ENCODE assay signal across 25 mouse cellular contexts in the genomic region with DNA sequence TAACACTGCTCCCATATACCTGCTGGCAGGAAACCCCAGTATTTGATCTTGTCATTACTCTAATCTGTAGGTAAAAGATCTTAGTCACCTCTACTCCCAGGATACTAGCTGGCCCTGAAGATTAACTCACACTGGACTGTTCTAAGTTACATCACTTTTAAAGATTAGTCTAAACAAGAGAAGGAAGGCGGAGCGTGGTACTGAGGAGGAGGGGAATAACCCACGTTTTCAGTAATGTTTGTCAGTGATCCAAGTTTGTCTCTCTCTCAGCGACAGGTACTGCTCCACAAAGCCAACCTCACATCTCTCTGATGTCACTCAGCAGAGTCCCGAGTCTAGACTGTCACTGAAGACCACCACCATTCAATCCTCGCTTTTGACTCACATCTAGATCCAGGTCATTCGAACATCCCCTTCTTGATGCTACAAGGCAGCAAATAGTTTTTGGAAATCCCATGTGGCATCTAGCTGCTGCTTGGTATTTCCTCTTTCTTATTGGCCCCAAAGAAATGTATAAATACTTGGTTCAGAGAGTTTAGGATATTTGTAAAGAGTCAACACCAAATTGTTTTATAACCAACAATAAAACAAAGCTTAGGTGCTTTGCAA. TPM values are rescaled to one million over a fixed set of nuclear protein-coding genes. Genes with fewer than 3 reads are reported as not detected.
DNase-seq lines count a peak whose midpoint lies in the region; ATAC-seq and TF ChIP-seq lines count a peak whose summit lies in the region.
"Had no signal": no experiment of that assay in that cellular context is flagged by ENCODE, and none has a peak within 500 bp of the region (broad histone marks: within the 10 kb centered on the region; RNA-seq: fewer than 3 reads in every experiment).

No protein-coding gene starts in this region.

- no peak overlapping the region for H3K4me2 ChIP-seq in liver, embryonic 12.5 days
- peak overlapping the region; percentile 77 for H3K4me2 ChIP-seq in myocyte (ENCODE audit: low read depth)
- H3K4me2 ChIP-seq: forebrain, embryonic 13.5 days; heart, embryonic 15.5 days; hindbrain, embryonic 15.5 days; kidney, embryonic 15.5 days; lung, embryonic 14.5 days had no signal

- H3ac ChIP-seq in myocyte (ENCODE audit: control insufficient read depth, insufficient read length), result no peak overlapping the region

- peaks cover 11% of the 10 kb centered on the region for H3K4me1 ChIP-seq in liver, adult 2 months (ENCODE audit: control insufficient read depth, insufficient read depth, low read length)
- peaks cover 28% of the 10 kb centered on the region for H3K4me1 ChIP-seq in liver, embryonic 12.5 days
- H3K4me1 ChIP-seq in thymus, adult 2 months (replicated peaks; ENCODE audit: control insufficient read depth, insufficient read depth, low read length), result peaks cover 13% of the 10 kb centered on the region

- no peak overlapping the region for H3K27ac ChIP-seq in liver, adult 2 months (replicated peaks; ENCODE audit: insufficient read depth, low read depth, low read length)
- H3K27ac ChIP-seq in liver, embryonic 12.5 days, result no peak overlapping the region
- H3K27ac ChIP-seq in thymus, adult 2 months (ENCODE audit: control insufficient read depth, insufficient read depth, low read length), result 0 out of 2 replicates have a peak overlapping the region, but pooled peaks have one; percentile 6
- H3K27ac ChIP-seq in layer of hippocampus, adult 2 months, result no peak overlapping the region
- H3K27ac ChIP-seq: forebrain, embryonic 13.5 days; heart, embryonic 15.5 days; hindbrain, embryonic 15.5 days; kidney, embryonic 15.5 days; limb, embryonic 10.5 days; midbrain, embryonic 10.5 days had no signal

- H3K27me3 ChIP-seq in liver, adult 2 months (ENCODE audit: control insufficient read depth, insufficient read depth, low read length), result no peaks in the 10 kb centered on the region
- H3K27me3 ChIP-seq in liver, embryonic 12.5 days (replicated peaks), result no peaks in the 10 kb centered on the region; the same call in 1 of the 2 replicates
- no peaks in the 10 kb centered on the region for H3K27me3 ChIP-seq in thymus, adult 2 months (ENCODE audit: control insufficient read depth, insufficient read depth, low read length)
- no peaks in the 10 kb centered on the region for H3K27me3 ChIP-seq in myocyte (ENCODE audit: control insufficient read depth, insufficient read depth, insufficient read length)
- H3K27me3 ChIP-seq: heart, embryonic 15.5 days; hindbrain, embryonic 15.5 days; kidney, embryonic 15.5 days had no signal

- 51% methylated on average over 7 of the region's 7 CpGs for WGBS in liver, adult 2 months
- WGBS in liver, embryonic 12.5 days (ENCODE audit: insufficient replicate concordance), result 71% methylated on average over 7 of the region's 7 CpGs
- WGBS in thymus, adult 2 months, result 62% methylated on average over 7 of the region's 7 CpGs

- no peak for ATAC-seq in liver, embryonic 12.5 days
- ATAC-seq: forebrain, embryonic 13.5 days; intestine, postnatal 0 days; midbrain, embryonic 16.5 days had no signal

- no peak overlapping the region for H3K9ac ChIP-seq in liver, adult 2 months (ENCODE audit: low read depth, low read length)
- no peak overlapping the region for H3K9ac ChIP-seq in liver, embryonic 12.5 days
- H3K9ac ChIP-seq: forebrain, embryonic 13.5 days; heart, embryonic 15.5 days; hindbrain, embryonic 15.5 days; kidney, embryonic 15.5 days; lung, embryonic 14.5 days had no signal

- intact Hi-C loops in heart, postnatal 14 days (cut with DNase I), result loop anchor here (5.0 kb wide), 1 partner anchor 60 kb away; no protein-coding TSS in a partner anchor

- H3K36me3 ChIP-seq in liver, adult 2 months (ENCODE audit: control insufficient read depth, insufficient read depth, low read length), result peaks cover 2% of the 10 kb centered on the region; the same call in 1 of the 2 replicates
- no peaks in the 10 kb centered on the region; the same call in 1 of the 2 replicates for H3K36me3 ChIP-seq in liver, embryonic 12.5 days
- H3K36me3 ChIP-seq in thymus, adult 2 months (ENCODE audit: control insufficient read depth, insufficient read depth, low read length), result peaks cover 37% of the 10 kb centered on the region
- peaks cover 8% of the 10 kb centered on the region for H3K36me3 ChIP-seq in myocyte (ENCODE audit: control insufficient read depth, insufficient read depth)

- no peak for TF ChIP-seq POLR2A in liver, adult 2 months (IDR thresholded peaks at IDR 0.05; ENCODE audit: extremely low read depth, insufficient read depth, low read length)
- TF ChIP-seq POLR2A in thymus, adult 2 months (IDR thresholded peaks at IDR 0.05; ENCODE audit: control insufficient read depth, extremely low read depth, insufficient read depth, low read length, poor library complexity), result no peak
- no peak for TF ChIP-seq POLR2A in myocyte (IDR thresholded peaks at IDR 0.05; ENCODE audit: insufficient read length, low read depth)

- no peak for TF ChIP-seq CTCF in liver, adult 2 months (IDR thresholded peaks at IDR 0.05; ENCODE audit: low read depth, low read length)
- TF ChIP-seq CTCF in thymus, adult 2 months (IDR thresholded peaks at IDR 0.05; ENCODE audit: borderline replicate concordance, control insufficient read depth, extremely low read depth, insufficient read depth, low read length, poor library complexity), result no peak
- no peak for TF ChIP-seq CTCF in layer of hippocampus, adult 2 months (conservative IDR thresholded peaks at IDR 0.05)

- DNase-seq in liver, adult 2 months (ENCODE audit: extremely low read depth, low read depth, low spot score), result peak; percentile 26
- DNase-seq in thymus, adult 2 months, result no peak
- no peak for DNase-seq in thymus, postnatal 0 days (ENCODE audit: low spot score)
- no peak for DNase-seq in layer of hippocampus, adult 2 months (ENCODE audit: low spot score in 2 of 2)
- DNase-seq in heart, postnatal 14 days, result no peak
- DNase-seq: adrenal gland, postnatal 10 days; cerebellum, adult 2 months; cerebellum, postnatal 36 days; gastrocnemius, postnatal 36 days; heart, postnatal 4 days; kidney, postnatal 36 days; liver; lung, embryonic 14.5 days; right cerebral cortex, postnatal 14 days; thymus, postnatal 36 days had no signal

- peaks cover 6% of the 10 kb centered on the region; the same call in 1 of the 2 replicates for H3K79me2 ChIP-seq in liver, adult 2 months (ENCODE audit: control insufficient read depth, insufficient read depth, low read length)
- peaks cover 49% of the 10 kb centered on the region for H3K79me2 ChIP-seq in myocyte (ENCODE audit: control insufficient read depth, insufficient read depth)

- no peak overlapping the region for H3K4me3 ChIP-seq in liver, adult 2 months (ENCODE audit: insufficient read depth, low read depth, low read length)
- no peak overlapping the region for H3K4me3 ChIP-seq in liver, embryonic 12.5 days
- no peak overlapping the region; the same call in 1 of the 2 replicates for H3K4me3 ChIP-seq in thymus, adult 2 months (ENCODE audit: control insufficient read depth, insufficient read depth, low read length)
- no peak overlapping the region for H3K4me3 ChIP-seq in myocyte
- no peak overlapping the region for H3K4me3 ChIP-seq in layer of hippocampus, adult 2 months
- H3K4me3 ChIP-seq: forebrain, embryonic 13.5 days; heart, embryonic 15.5 days; hindbrain, embryonic 15.5 days; kidney, embryonic 15.5 days; limb, embryonic 10.5 days; midbrain, embryonic 10.5 days had no signal

- no peaks in the 10 kb centered on the region for H3K9me3 ChIP-seq in liver, embryonic 12.5 days (replicated peaks)
- H3K9me3 ChIP-seq: forebrain, embryonic 13.5 days; heart, embryonic 15.5 days; hindbrain, embryonic 15.5 days; kidney, embryonic 15.5 days; limb, embryonic 10.5 days; midbrain, embryonic 10.5 days had no signal

TF ChIP-seq in myocyte, 11 proteins besides CTCF, POLR2A, EP300 and RAD21:
- TF ChIP-seq SRF (IDR thresholded peaks at IDR 0.05; ENCODE audit: control insufficient read depth, insufficient read length, low read depth), result no peak
- TF ChIP-seq MYOG (IDR thresholded peaks at IDR 0.05; ENCODE audit: control insufficient read depth in 1 of 3, insufficient read depth in 1 of 3, insufficient read length in 2 of 3, low read depth in 2 of 3), result no peak
- TF ChIP-seq TCF12 (IDR thresholded peaks at IDR 0.05; ENCODE audit: insufficient read depth, poor library complexity, severe bottlenecking), result no peak
- TF ChIP-seq E2F4 (IDR thresholded peaks at IDR 0.05; ENCODE audit: insufficient read depth), result no peak
- no peak for TF ChIP-seq REST (IDR thresholded peaks at IDR 0.05; ENCODE audit: insufficient read depth, insufficient read length)
- TF ChIP-seq USF1 (IDR thresholded peaks at IDR 0.05; ENCODE audit: low read depth), result no peak
- no peak for TF ChIP-seq CEBPB (IDR thresholded peaks at IDR 0.05; ENCODE audit: insufficient read depth, poor library complexity, severe bottlenecking)
- no peak for TF ChIP-seq POLR2AphosphoS2 (IDR thresholded peaks at IDR 0.05; ENCODE audit: insufficient read length, low read depth)
- no peak for TF ChIP-seq TCF3 (IDR thresholded peaks at IDR 0.05; ENCODE audit: insufficient read length, low read depth)
- no peak for TF ChIP-seq MAX (IDR thresholded peaks at IDR 0.05; ENCODE audit: low read depth)
- no peak for TF ChIP-seq MYOD1 (IDR thresholded peaks at IDR 0.05; ENCODE audit: control insufficient read depth in 1 of 3, insufficient read length in 2 of 3, low read depth in 2 of 3)

RNA-seq across cellular contexts. Expression of a gene that starts 3.5 kb away (rescaled TPM):
- total RNA-seq in liver, adult 2 months (2014; rRNA removed), result 2.5 and 3.0 TPM in 2 replicates
- polyA plus RNA-seq in liver, adult 2 months (2012; rRNA removed), result 0.59 and 0.70 TPM in 2 replicates
- 0.80 and 1.2 TPM in 2 replicates for polyA plus RNA-seq in liver, embryonic 12.5 days (2016; fragmentation: Nextera tagmentation; extraction: Ambion mirVana)
- polyA plus RNA-seq in thymus, adult 2 months (2012; rRNA removed), result 41.0 and 41.8 TPM in 2 replicates
- polyA plus RNA-seq in thymus, postnatal 0 days (2015; fragmentation: Nextera tagmentation; extraction: Ambion mirVana), result 26.6 and 27.6 TPM in 2 replicates
- polyA plus RNA-seq in myocyte (2012; fragmentation: generic; extraction: Trizol), result 8.0 TPM
- 1 to 10 TPM; 3.9 to 5.0 TPM for total RNA-seq in layer of hippocampus, adult 2 months (2021)
- 1 to 10 TPM; 2.4 to 4.9 TPM for total RNA-seq in heart, postnatal 14 days (2021)
